Mouse (Mus musculus) cerebellum, adult 2 months (tissue): ENCODE data around the gene Hltf. TPM values are rescaled to one million over a fixed set of nuclear protein-coding genes. Genes with fewer than 3 reads are reported as not detected.

Experiments
- DNase-seq, 2 experiments: peaks; one replicate each; pipeline ENCODE4 v3.0.0; 2021
- H3K27ac ChIP-seq: fragments of 200-500 bp; 2 replicates; pipeline ENCODE4 v1.5.1; 2012; ENCODE audit warnings: low read length, control low read depth, inconsistent platforms; ENCODE audit not compliant: insufficient read depth
- H3K27me3 ChIP-seq: fragments of 200-500 bp; 2 replicates; pipeline ENCODE4 v1.6.1; 2012; ENCODE audit warnings: inconsistent platforms, mild to moderate bottlenecking, low read length, moderate library complexity; ENCODE audit not compliant: control insufficient read depth, insufficient read depth
- H3K4me1 ChIP-seq: fragments of 200-500 bp; 2 replicates; pipeline ENCODE4 v1.6.1; 2011; ENCODE audit warnings: low read length; ENCODE audit not compliant: control insufficient read depth, insufficient read depth
- H3K4me3 ChIP-seq: fragments of 200-500 bp; replicated peaks from 2 replicates; pipeline ENCODE3; 2011; ENCODE audit warnings: mild to moderate bottlenecking, low read depth, low read length, control low read depth; ENCODE audit not compliant: insufficient read depth
- CTCF ChIP-seq: fragments of 200-500 bp; IDR thresholded peaks from 2 replicates; pipeline ENCODE4 v1.5.1; 2011; ENCODE audit warnings: low read depth, mild to moderate bottlenecking, control low read depth, low read length, moderate library complexity, borderline replicate concordance; ENCODE audit not compliant: insufficient read depth
- POLR2A ChIP-seq: fragments of 200-500 bp; IDR thresholded peaks from 2 replicates; pipeline ENCODE4 v1.6.1; 2011; ENCODE audit warnings: low read length, control low read depth, borderline replicate concordance; ENCODE audit not compliant: insufficient read depth
- WGBS: fragments of 180-500 bp; shearing (Covaris S2); methylation state at CpG from one replicate; pipeline ENCODE4 v1.1.7; 2018; 5-methylcytosine and 5-hydroxymethylcytosine counted together
- polyA plus RNA-seq: library from polyadenylated mRNA; depleted of rRNA; stranded (reverse); fragments of >200 nt; gene quantifications from 2 replicates; pipeline ENCODE4 v1.2.3, GENCODE M21; 2012; rRNA removed

Gene Hltf
- polyA plus RNA-seq, 1 experiment = 16.3 TPM

GRCm38 (mm10) chr3:20167487-20167886 is 109.9 kb downstream of the Hltf start:
- TF ChIP-seq CTCF (no peak), POLR2A (no peak)
- no peaks in the 10 kb centered on the region for H3K4me1 ChIP-seq
- no peak overlapping the region for H3K27ac ChIP-seq
- no peaks in the 10 kb centered on the region for H3K27me3 ChIP-seq
- DNase-seq = no peak
- no peak overlapping the region for H3K4me3 ChIP-seq
- WGBS = 84% methylated on average over 1 of the region's 1 CpGs

Other genes starting within 250 kb of the Hltf start
- gene Cp, start 100.8 kb upstream of the Hltf start, polyA plus RNA-seq = 9.6 and 10.2 TPM in 2 replicates
- gene Hps3, start 22.5 kb upstream of the Hltf start, polyA plus RNA-seq = 17.4 and 18.4 TPM in 2 replicates
- gene Gyg, start 97.5 kb downstream of the Hltf start, polyA plus RNA-seq = 34.7 and 36.0 TPM in 2 replicates
- gene Cpa3, start 184.4 kb downstream of the Hltf start, polyA plus RNA-seq = 0.06 TPM in 1 of 2 replicates, not detected in the other
- gene Cpb1, start 217.9 kb downstream of the Hltf start, polyA plus RNA-seq = 0.03 TPM in 1 of 2 replicates, not detected in the other